ENCODE assay signal across 25 mouse cellular contexts in the genomic region with DNA sequence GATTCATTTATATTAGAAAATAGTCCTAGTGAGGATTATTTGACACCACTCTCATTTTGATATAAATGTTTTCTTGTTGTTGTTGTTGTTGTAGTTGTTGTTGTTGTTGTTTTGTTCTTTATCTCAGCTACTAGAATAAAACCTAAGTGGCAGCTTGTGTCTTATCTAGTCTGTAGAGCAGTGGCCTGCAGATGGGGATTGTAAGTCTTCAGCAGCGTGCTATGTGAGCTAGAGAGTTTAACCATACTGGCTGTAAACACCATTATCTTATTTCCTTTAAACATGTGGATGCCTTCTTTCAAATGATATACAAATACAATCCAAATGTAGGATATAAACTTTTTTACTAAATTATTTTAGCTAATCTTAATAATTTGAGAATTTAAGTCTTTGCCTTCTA.
"Had no signal": no experiment of that assay in that cellular context is flagged by ENCODE, and none has a peak within 500 bp of the region (broad histone marks: within the 10 kb centered on the region; RNA-seq: fewer than 3 reads in every experiment).

No protein-coding gene starts in this region.

- H3K9ac ChIP-seq: heart, embryonic 13.5 days; heart, embryonic 15.5 days; hindbrain, embryonic 15.5 days; kidney, embryonic 15.5 days; limb, embryonic 13.5 days; limb, embryonic 15.5 days had no signal

- H3K27ac ChIP-seq: heart, adult 2 months; heart, embryonic 13.5 days; heart, embryonic 15.5 days; hindbrain, embryonic 15.5 days; hindbrain, postnatal 0 days; kidney, embryonic 15.5 days; kidney, postnatal 0 days; limb, embryonic 13.5 days; limb, embryonic 15.5 days had no signal

- H3K4me1 ChIP-seq: heart, embryonic 15.5 days; hindbrain, embryonic 15.5 days; kidney, embryonic 15.5 days; limb, embryonic 13.5 days; limb, embryonic 15.5 days had no signal

- H3K4me2 ChIP-seq: heart, embryonic 11.5 days; heart, embryonic 13.5 days; heart, embryonic 15.5 days; hindbrain, embryonic 15.5 days; kidney, embryonic 15.5 days; limb, embryonic 13.5 days; limb, embryonic 15.5 days had no signal

- ATAC-seq: forebrain, embryonic 16.5 days; hindbrain, postnatal 0 days; intestine, embryonic 16.5 days had no signal

- H3K27me3 ChIP-seq: heart, embryonic 13.5 days; heart, embryonic 15.5 days; hindbrain, embryonic 15.5 days; kidney, embryonic 15.5 days; limb, embryonic 13.5 days; limb, embryonic 15.5 days had no signal

- H3K4me3 ChIP-seq: heart, adult 2 months; heart, embryonic 13.5 days; heart, embryonic 15.5 days; hindbrain, embryonic 15.5 days; kidney, embryonic 15.5 days; limb, embryonic 13.5 days; limb, embryonic 15.5 days had no signal

- DNase-seq: gastrocnemius, postnatal 14 days; gastrocnemius, postnatal 36 days; heart, adult 11 months; heart, adult 2 months; heart, postnatal 14 days; heart, postnatal 36 days; kidney, adult 11 months; kidney, adult 2 months; kidney, adult 9 months; kidney, postnatal 14 days; kidney, postnatal 36 days; layer of hippocampus, adult 9-11 months; layer of hippocampus, postnatal 36 days; left cerebral cortex, postnatal 4 days had no signal

- H3K9me3 ChIP-seq: heart, embryonic 13.5 days; heart, embryonic 15.5 days; hindbrain, embryonic 15.5 days; kidney, embryonic 15.5 days; limb, embryonic 13.5 days; limb, embryonic 15.5 days had no signal
